Mouse (Mus musculus) urinary bladder, postnatal 14 days (tissue): ENCODE results near the gene Fam90a1a.
"Not testable (repeated sequence)": the region's sequence is repeated elsewhere in the genome, so short reads cannot be mapped to it uniquely, and the experiment has no call there.

ENCODE experiments used
- DNase-seq: peaks from one replicate; pipeline ENCODE4 v3.0.0; 2021; ENCODE audit warnings: low spot score

Fam90a1a gene

GRCm38 (mm10) chr8:21958414-21958813, at the start of gene Fam90a1a:
TSS of gene Fam90a1a (plus strand) at chr8:21958714.
- no peak for DNase-seq

DNA sequence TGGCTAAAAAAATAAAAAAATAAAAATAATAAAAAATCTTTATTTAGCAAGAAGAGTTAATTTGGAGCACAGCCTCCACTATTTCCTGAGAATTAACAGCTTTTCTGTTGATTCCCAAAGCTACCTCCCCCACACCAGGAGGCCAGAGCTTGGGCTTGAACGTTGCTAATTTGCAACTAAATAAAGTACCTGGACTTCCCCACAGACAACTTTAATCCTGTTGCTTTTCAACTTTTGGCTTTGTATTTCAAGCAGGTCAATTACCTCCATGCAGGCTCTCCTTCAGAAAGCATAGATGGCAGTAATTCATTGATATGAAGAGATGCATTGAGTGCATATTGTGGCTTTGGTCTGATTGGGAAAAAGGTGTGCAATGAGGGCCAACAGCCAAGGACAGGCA, 46.6 kb upstream of the Fam90a1a start:
- DNase-seq = no peak

GRCm38 (mm10) chr8:21912554-21912953, 46.0 kb upstream of the Fam90a1a start:
- DNase-seq = no peak

DNA sequence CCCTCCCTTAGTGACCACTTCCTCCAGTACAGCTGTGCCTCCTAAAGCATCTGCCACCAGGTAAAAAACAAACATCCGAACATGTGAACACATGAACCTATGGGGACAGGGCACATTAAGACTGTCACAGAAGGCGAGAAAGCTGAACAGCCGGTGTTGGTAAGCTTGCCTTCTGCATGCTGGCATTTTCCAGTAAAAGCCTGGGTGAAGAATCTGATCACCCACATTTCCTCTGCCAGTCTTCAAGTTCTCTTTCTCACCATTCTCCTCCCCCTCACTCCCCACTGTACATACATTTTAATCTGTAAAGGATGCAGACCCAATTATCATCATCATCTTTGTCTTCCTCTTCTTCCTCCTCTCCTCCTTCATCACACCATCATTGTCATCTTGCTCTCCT, 42.9 kb upstream of the Fam90a1a start:
- DNase-seq = no peak

DNA sequence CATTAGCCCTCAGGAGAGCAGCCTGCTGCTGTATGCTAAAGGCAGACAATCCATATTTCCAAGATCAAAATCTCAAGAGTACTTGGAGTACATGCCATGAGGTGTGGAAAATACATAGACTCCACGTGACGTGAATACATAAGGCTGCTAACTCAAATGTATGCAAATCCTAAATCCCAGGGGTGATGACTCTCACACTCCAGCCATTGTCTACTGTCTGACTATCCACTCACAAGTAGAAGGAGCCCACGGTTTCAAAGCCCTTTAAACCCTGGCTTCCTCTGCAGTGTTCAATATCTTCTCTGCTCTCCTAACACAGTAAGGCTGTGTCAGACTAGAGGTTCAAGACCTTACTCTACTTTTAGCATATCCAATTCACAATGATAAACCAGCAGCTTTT, 27.8 kb upstream of the Fam90a1a start:
- DNase-seq = not testable (repeated sequence)

DNA sequence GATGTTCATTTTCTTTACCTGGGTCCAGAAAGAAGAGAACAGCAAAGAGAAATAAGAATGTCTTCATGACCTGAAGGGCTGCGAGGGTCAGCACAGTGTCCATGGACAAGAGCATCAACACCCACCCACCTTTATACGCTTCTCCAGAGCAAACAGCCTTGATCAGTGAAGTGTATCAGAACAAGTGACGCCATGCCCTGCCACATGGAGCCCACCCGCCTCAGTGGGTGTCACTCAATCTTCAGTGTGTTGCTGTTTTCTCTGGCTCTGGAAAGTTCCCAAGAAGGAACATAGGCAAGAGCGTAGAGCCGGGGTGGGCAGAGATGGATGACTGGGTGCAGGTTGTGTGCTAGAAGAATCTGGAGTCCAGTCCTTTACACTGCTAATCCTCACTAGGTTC, 25.9 kb upstream of the Fam90a1a start, which contains the start of gene Defb15:
Defb15 (minus strand) TSS at position 101 of the 400 bp plus-strand sequence.
- no peak for DNase-seq

- not testable (repeated sequence) for DNase-seq
Measured at GRCm38 (mm10) chr8:21938052-21938451, 20.5 kb upstream of the Fam90a1a start, which contains the start of gene Defb35. TSS of gene Defb35 (plus strand) at chr8:21938352.

DNA sequence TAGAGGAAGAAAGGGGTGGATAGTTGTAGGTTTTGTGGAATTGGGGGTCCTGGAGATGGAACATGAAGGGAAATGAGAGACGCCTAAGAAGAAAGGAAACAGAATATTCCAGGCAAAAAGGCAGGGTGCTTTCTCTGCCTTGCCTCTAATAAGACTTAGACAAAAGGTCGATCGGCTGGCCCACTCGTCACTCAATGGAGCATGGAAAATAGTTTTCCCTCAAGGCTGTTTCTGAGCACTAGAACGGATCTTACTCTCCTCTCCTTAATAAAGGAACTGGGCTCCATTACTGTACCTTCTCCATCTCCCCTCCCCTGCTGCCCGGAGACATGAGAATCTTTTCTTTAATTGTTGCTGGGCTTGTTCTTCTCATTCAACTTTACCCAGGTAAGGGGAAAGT, 12.1 kb upstream of the Fam90a1a start, which contains the start of gene Defb13:
Defb13 (plus strand) TSS at position 301 of the 400 bp plus-strand sequence.
- DNase-seq = no peak

DNA sequence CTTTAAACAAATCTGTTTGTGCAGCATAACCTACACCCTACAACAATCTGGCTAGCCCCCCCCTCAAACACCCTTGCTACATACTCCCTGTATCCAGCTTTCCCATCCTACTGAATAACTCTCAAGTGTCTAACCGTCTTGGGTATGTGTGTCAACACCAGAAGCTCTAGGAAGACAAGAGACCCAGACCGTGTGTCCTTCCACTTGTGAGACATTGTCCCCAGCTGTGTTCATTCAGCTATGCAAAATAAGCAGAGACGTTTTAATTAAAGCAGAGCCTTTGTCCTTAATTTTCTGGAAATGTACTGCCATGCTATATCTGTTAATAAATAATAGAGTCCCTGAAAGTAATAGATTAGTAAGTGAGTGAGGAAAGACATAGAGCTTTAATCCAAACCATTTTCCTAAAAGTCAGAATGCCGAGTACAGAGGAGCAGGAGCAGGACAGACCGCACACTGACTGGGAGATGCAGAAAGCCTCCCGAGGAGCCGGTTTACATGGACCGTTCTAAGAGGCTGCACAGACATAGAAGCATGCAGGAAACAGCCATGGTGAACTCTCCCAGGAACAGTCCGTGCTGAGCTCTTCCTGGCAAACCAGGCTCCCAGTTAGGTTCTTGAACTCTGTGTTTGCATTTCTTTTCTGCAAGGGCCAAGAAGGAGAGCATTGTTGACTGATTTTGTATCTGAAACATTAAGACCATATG, 11.1 kb upstream of the Fam90a1a start:
- DNase-seq = no peak

DNA sequence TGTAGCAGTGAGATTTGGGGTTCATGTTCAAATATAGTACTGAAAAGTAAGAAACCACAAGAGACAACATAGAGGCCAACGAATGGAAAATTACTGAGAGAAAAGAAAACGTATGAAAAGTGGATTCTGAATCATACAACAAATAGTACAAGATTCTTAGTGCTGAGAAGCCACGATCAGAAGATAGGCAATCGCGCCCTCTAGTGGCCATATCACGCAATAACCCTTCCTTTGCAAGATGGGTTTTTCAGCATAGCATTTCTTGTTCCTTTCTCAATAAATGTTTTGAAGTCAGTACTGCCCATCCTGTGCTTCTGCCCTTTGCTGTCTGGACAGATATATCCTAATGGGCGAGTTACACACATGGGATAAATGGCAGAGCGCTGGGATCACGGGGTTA, 3.2 kb upstream of the Fam90a1a start:
- peak; percentile 47 for DNase-seq

- no peak for DNase-seq
Measured at GRCm38 (mm10) chr8:21956336-21956735, 2.2 kb upstream of the Fam90a1a start.

- no peak for DNase-seq
Measured at GRCm38 (mm10) chr8:21966646-21967045, 8.1 kb downstream of the Fam90a1a start.

GRCm38 (mm10) chr8:21969475-21969874, 11.0 kb downstream of the Fam90a1a start, which contains the start of gene Ccdc70:
TSS of gene Ccdc70 (plus strand) at chr8:21969775.
- DNase-seq = no peak

DNA sequence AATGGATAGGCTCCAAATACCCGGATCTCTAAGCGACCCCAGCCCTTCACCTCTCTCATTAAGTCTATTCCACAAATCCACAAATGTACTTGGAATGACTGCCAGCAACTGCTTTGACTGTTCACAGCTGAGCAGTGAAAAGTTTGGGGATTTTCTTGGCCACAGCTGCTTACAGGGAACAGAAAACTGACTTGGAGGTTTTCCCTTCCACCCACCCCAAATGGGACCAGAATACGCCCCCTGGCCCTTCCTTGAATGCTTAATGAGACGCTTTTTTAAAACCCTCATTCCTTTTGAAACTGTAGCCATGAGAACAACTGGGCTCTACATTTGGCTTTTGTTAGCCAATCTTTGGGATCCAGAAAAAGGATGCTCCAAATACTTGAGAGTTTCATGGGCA, 19.7 kb downstream of the Fam90a1a start:
- no peak for DNase-seq

- DNase-seq = peak; percentile 14
Measured at GRCm38 (mm10) chr8:21981664-21982337, 23.3 kb downstream of the Fam90a1a start.

GRCm38 (mm10) chr8:21992184-21992583, 33.7 kb downstream of the Fam90a1a start:
- peak; percentile 53 for DNase-seq

DNA sequence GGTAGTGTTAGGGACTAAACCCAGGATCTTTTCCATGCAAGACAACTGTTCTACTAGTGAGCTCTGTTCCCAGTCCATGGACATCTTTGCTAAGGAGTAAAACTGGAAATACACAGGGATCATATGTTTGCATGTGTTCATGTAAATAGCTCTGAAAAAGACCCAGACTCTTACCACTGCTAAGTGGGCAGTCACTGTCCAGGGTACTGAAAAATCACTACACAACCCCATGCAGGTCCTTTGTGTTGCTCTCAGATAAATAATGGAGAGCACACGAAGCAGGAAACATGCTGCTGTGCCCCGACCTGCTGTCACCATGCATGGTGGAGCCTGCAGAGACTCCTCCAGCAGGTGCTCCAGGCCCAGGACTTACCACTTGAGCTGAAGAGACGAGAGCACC, 36.7 kb downstream of the Fam90a1a start:
- no peak for DNase-seq

GRCm38 (mm10) chr8:22004750-22005522, 46.4 kb downstream of the Fam90a1a start:
- DNase-seq = no peak

- DNase-seq = no peak
Measured at GRCm38 (mm10) chr8:22006423-22006822, 47.9 kb downstream of the Fam90a1a start.

GRCm38 (mm10) chr8:22009403-22009802, 50.9 kb downstream of the Fam90a1a start:
- DNase-seq = no peak

- DNase-seq = no peak
Measured at GRCm38 (mm10) chr8:22013034-22013707, 54.7 kb downstream of the Fam90a1a start.
